Mouse (Mus musculus): ENCODE measurements around the gene Ddn. TPM values are rescaled to one million over a fixed set of nuclear protein-coding genes. Genes with fewer than 3 reads are reported as not detected.

The Ddn gene
- polyA plus RNA-seq, 2 experiments: 0.44 TPM; not detected in 1

GRCm38 (mm10) chr15:98797835-98798492, 11.3 kb downstream of the Ddn start:
- ATAC-seq (ENCODE audit: low FRiP score, low read depth) (no peak), DNase-seq (ENCODE audit: low spot score) (no peak)
- H3K4me3 ChIP-seq (replicated peaks; ENCODE audit: low read length): no peak overlapping the region
- H3K4me1 ChIP-seq (ENCODE audit: control insufficient read depth, insufficient read depth, low read length): no peaks in the 10 kb centered on the region
- no peak overlapping the region for H3K27ac ChIP-seq (replicated peaks; ENCODE audit: low read depth, low read length)
- H3K9me3 ChIP-seq (ENCODE audit: control insufficient read depth, low read length): no peaks in the 10 kb centered on the region
- no peaks in the 10 kb centered on the region for H3K36me3 ChIP-seq (ENCODE audit: control insufficient read depth, insufficient read depth, low read length)
- H3K27me3 ChIP-seq (ENCODE audit: control insufficient read depth, insufficient read depth, low read length): peaks cover 97% of the 10 kb centered on the region
- no peak overlapping the region for H3K4me2 ChIP-seq (replicated peaks; ENCODE audit: low read depth, low read length, severe bottlenecking)
- 2% methylated on average over 28 of the region's 28 CpGs for WGBS
- TF ChIP-seq POLR2A (IDR thresholded peaks at IDR 0.05; ENCODE audit: borderline replicate concordance, extremely low read depth, insufficient read depth, insufficient read length): no peak
- H3K9ac ChIP-seq (ENCODE audit: low read depth, low read length, severe bottlenecking): no peak overlapping the region

GRCm38 (mm10) chr15:98796803-98797595, 12.3 kb downstream of the Ddn start:
- TF ChIP-seq POLR2A (IDR thresholded peaks at IDR 0.05; ENCODE audit: borderline replicate concordance, extremely low read depth, insufficient read depth, insufficient read length): no peak
- DNase-seq (ENCODE audit: low spot score) (no peak), ATAC-seq (ENCODE audit: low FRiP score, low read depth) (no peak)
- no peak overlapping the region for H3K9ac ChIP-seq (ENCODE audit: low read depth, low read length, severe bottlenecking)
- H3K4me2 ChIP-seq (replicated peaks; ENCODE audit: low read depth, low read length, severe bottlenecking): no peak overlapping the region
- no peaks in the 10 kb centered on the region for H3K36me3 ChIP-seq (ENCODE audit: control insufficient read depth, insufficient read depth, low read length)
- no peaks in the 10 kb centered on the region for H3K4me1 ChIP-seq (ENCODE audit: control insufficient read depth, insufficient read depth, low read length)
- 8% methylated on average over 13 of the region's 13 CpGs for WGBS
- no peak overlapping the region for H3K27ac ChIP-seq (replicated peaks; ENCODE audit: low read depth, low read length)
- peaks cover 97% of the 10 kb centered on the region for H3K27me3 ChIP-seq (ENCODE audit: control insufficient read depth, insufficient read depth, low read length)
- H3K9me3 ChIP-seq (ENCODE audit: control insufficient read depth, low read length): no peaks in the 10 kb centered on the region
- no peak overlapping the region for H3K4me3 ChIP-seq (replicated peaks; ENCODE audit: low read length)

- Histone ChIP-seq H3K4me3 (replicated peaks; ENCODE audit: low read length) (peak overlapping the region; percentile 34; the same call in 1 of the 2 replicates), H3K4me1 (ENCODE audit: control insufficient read depth, insufficient read depth, low read length) (0 out of 2 replicates have a peak, but pooled peaks cover 2% of the 10 kb centered on the region), H3K36me3 (ENCODE audit: control insufficient read depth, insufficient read depth, low read length) (no peaks in the 10 kb centered on the region), H3K27ac (replicated peaks; ENCODE audit: low read depth, low read length) (no peak overlapping the region), H3K9me3 (ENCODE audit: control insufficient read depth, low read length) (no peaks in the 10 kb centered on the region), H3K27me3 (ENCODE audit: control insufficient read depth, insufficient read depth, low read length) (peaks cover 99% of the 10 kb centered on the region), H3K9ac (ENCODE audit: low read depth, low read length, severe bottlenecking) (no peak overlapping the region), H3K4me2 (replicated peaks; ENCODE audit: low read depth, low read length, severe bottlenecking) (peak overlapping the region; percentile 45; the same call in 1 of the 2 replicates)
- TF ChIP-seq POLR2A (IDR thresholded peaks at IDR 0.05; ENCODE audit: borderline replicate concordance, extremely low read depth, insufficient read depth, insufficient read length): no peak
- WGBS: 3% methylated on average over 13 of the region's 13 CpGs
- DNase-seq (ENCODE audit: low spot score) (no peak), ATAC-seq (ENCODE audit: low FRiP score, low read depth) (no peak)
Measured at GRCm38 (mm10) chr15:98793141-98793698, 16.1 kb downstream of the Ddn start.

- H3K36me3 ChIP-seq (ENCODE audit: control insufficient read depth, insufficient read depth, low read length): no peaks in the 10 kb centered on the region
- 0 out of 2 replicates have a peak, but pooled peaks cover 2% of the 10 kb centered on the region for H3K4me1 ChIP-seq (ENCODE audit: control insufficient read depth, insufficient read depth, low read length)
- 2% methylated on average over 74 of the region's 75 CpGs for WGBS
- no peak overlapping the region for H3K27ac ChIP-seq (replicated peaks; ENCODE audit: low read depth, low read length)
- ATAC-seq (ENCODE audit: low FRiP score, low read depth) (no peak), DNase-seq (ENCODE audit: low spot score) (no peak)
- no peaks in the 10 kb centered on the region for H3K9me3 ChIP-seq (ENCODE audit: control insufficient read depth, low read length)
- H3K4me3 ChIP-seq (replicated peaks; ENCODE audit: low read length): peak overlapping the region; percentile 34
- H3K9ac ChIP-seq (ENCODE audit: low read depth, low read length, severe bottlenecking): no peak overlapping the region
- H3K4me2 ChIP-seq (replicated peaks; ENCODE audit: low read depth, low read length, severe bottlenecking): peak overlapping the region; percentile 45
- no peak for TF ChIP-seq POLR2A (IDR thresholded peaks at IDR 0.05; ENCODE audit: borderline replicate concordance, extremely low read depth, insufficient read depth, insufficient read length)
- peaks cover 99% of the 10 kb centered on the region for H3K27me3 ChIP-seq (ENCODE audit: control insufficient read depth, insufficient read depth, low read length)
Measured at GRCm38 (mm10) chr15:98792233-98793020, 16.9 kb downstream of the Ddn start.

GRCm38 (mm10) chr15:98791771-98792170, 17.5 kb downstream of the Ddn start:
- Histone ChIP-seq H3K4me2 (replicated peaks; ENCODE audit: low read depth, low read length, severe bottlenecking) (no peak overlapping the region), H3K4me3 (replicated peaks; ENCODE audit: low read length) (peak overlapping the region; percentile 34; the same call in 1 of the 2 replicates), H3K4me1 (ENCODE audit: control insufficient read depth, insufficient read depth, low read length) (0 out of 2 replicates have a peak, but pooled peaks cover 2% of the 10 kb centered on the region), H3K27me3 (ENCODE audit: control insufficient read depth, insufficient read depth, low read length) (peaks cover 96% of the 10 kb centered on the region), H3K9ac (ENCODE audit: low read depth, low read length, severe bottlenecking) (no peak overlapping the region), H3K36me3 (ENCODE audit: control insufficient read depth, insufficient read depth, low read length) (no peaks in the 10 kb centered on the region), H3K27ac (replicated peaks; ENCODE audit: low read depth, low read length) (no peak overlapping the region), H3K9me3 (ENCODE audit: control insufficient read depth, low read length) (no peaks in the 10 kb centered on the region)
- ATAC-seq (ENCODE audit: low FRiP score, low read depth) (no peak), DNase-seq (ENCODE audit: low spot score) (no peak)
- no peak for TF ChIP-seq POLR2A (IDR thresholded peaks at IDR 0.05; ENCODE audit: borderline replicate concordance, extremely low read depth, insufficient read depth, insufficient read length)
- 3% methylated on average over 23 of the region's 23 CpGs for WGBS
